Mouse (Mus musculus) bone marrow macrophage, adult 2 months (primary cell): ENCODE measurements at regions not wholly inside any gene's neighbourhood (a gene's known extent, or its start where the extent isn't known, plus 50 kb on each side); places are given as distances from the start of the nearest gene placed in this dataset.

ENCODE experiments used
- CTCF ChIP-seq: IDR thresholded peaks from 2 replicates; pipeline ENCODE4 v1.5.1; 2012; ENCODE audit warnings: low read depth, mild to moderate bottlenecking, low read length, moderate library complexity
- POLR2A ChIP-seq: IDR thresholded peaks from 2 replicates; pipeline ENCODE4 v1.6.1; 2012; ENCODE audit warnings: mild to moderate bottlenecking, low read depth, low read length, borderline replicate concordance

DNA sequence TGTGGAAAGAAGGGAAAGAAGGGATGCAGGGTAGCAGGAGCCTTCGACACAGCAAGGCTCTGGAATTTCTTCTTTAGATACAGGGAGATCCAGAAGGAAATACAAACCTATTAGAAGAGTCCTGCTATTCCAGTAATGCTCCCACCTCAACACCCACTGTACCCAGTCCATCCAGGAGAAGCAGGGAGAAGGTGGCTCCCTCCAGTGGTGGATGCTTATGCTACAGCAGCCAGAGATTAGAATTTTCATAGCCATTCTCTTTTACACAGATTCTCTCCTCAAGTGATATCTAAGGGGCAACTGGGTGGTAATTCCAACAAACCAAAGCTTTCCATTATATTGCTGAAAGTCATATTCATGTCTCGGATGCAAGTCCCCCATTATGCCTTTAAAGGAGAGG is 373.9 kb upstream of the Nr5a2 start:
- TF ChIP-seq CTCF: no peak
- TF ChIP-seq POLR2A: no peak
